Mouse (Mus musculus) brain, adult 2 months (tissue): ENCODE data around the gene Smarcd1.
"Not testable (repeated sequence)": the region's sequence is repeated elsewhere in the genome, so short reads cannot be mapped to it uniquely, and the experiment has no call there.

Source experiments
- DNase-seq: peaks from one replicate; pipeline ENCODE4 v3.0.0; 2011; ENCODE audit warnings: low read depth, low spot score

Gene Smarcd1

DNA sequence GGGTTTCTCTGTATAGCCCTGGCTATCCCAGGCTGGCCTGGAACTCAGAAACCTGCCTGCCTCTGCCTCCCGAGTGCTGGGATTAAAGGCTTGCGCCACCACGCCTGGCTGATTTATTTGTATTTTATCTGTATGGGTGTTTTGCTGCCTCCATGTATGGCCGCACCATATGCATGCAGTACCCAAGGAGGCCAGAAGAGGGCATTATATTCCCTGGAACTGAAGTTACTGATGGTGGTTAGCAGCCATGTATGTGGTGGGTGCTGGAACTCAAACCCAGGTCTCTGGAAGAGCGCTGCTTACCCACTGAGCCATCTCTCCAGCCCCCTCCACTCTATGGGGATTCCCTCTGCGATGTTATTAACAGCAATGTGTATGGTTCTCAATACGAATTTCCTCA, 19.0 kb upstream of the Smarcd1 start:
- no peak for DNase-seq

DNA sequence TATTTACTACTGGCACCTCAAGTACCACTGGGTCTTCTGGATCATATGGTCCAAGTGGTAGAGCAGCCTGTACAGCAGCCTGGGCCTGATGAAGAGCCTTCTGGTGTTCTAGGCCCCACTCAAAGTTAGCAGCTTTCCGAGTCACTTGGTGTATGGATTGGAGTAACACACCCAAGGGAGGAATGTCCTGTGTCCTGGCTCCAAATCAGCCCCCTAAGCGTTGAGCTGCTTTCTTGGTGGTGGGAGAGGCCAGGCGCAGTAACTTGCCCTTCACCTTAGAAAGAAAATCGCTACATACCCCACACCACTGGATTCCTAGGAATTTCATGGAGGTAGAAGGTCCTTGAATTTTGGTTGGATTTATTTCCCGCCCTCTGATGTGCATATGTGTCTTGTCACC, 17.8 kb upstream of the Smarcd1 start:
- no peak for DNase-seq

DNA sequence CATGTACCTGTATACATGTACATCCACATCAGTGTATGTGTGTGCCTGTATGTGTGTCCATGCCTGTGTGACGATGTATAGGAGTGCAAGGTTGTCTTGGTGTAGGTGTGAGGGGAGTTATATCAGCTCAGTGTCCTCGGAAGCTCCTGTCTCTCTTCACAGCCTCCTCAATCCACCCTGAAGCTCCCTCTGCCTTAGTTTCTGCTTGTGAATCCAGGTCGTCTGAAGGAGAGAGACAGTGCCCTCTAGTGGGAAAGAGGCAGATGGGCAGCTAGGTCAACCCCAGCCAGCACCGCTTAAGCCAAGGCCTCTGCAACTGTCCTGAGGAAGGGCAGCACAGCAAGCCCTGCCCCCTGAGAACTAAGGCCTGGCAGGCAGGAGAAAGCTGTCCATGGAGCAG, 13.2 kb upstream of the Smarcd1 start:
- peak; percentile 93 for DNase-seq

DNA sequence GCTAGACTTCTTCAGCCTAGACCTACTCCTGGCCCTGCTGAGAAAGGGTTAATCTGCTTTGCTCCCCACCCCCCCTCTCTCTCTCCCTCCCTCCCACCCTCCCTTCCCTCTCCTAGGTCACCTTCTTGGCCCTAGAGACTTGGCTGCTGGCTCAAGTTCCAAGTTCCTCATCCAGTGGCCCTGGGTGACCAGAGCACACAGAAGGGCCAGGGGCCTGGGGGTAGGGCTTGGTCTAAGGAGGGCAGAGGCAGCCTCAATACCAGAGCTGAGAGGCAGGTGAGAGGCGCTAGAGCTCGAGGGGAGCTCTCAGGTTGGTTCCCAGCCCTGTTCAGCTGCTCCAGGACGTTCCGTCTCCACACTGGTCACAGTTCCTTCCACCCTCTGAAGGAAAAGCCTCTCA, 11.0 kb upstream of the Smarcd1 start:
- DNase-seq: no peak

DNA sequence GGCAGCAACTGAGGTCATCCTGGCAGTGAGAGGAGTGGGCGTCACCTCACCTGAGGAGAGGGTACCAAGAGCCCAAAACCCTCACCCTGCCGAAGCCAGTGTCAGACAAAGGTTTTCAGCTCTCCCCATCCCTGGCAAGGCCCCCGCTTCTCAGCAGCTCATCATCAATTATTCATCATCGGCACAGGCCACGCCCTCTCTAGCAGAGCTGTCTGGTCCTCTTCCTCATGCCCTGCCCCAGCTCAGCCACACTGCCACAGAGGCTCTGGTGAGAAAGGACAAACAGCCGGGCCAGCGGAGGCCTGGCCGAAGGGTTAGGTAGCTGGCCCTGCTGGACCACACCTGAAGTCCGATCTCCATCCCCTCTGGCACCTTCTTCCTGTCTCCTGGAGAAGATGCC, 10.0 kb upstream of the Smarcd1 start:
- DNase-seq: peak; percentile 56

DNA sequence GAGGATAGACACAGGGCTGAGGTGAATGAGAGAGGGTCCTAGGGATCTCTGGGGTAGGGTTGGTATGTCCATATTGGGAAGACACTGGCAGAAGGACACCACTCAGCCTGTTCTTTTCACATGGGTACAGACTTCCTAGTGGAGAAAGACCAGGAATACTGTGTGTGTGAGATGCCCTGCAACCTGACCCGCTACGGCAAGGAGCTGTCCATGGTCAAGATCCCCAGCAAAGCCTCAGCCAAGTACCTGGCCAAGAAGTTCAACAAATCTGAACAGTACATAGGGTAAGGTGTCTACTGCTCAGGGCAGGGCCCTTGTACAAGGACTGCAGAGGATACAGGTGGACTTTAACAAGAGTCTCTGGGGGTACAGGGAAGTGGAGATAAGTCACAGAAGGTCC, 4.6 kb upstream of the Smarcd1 start:
- no peak for DNase-seq

DNA sequence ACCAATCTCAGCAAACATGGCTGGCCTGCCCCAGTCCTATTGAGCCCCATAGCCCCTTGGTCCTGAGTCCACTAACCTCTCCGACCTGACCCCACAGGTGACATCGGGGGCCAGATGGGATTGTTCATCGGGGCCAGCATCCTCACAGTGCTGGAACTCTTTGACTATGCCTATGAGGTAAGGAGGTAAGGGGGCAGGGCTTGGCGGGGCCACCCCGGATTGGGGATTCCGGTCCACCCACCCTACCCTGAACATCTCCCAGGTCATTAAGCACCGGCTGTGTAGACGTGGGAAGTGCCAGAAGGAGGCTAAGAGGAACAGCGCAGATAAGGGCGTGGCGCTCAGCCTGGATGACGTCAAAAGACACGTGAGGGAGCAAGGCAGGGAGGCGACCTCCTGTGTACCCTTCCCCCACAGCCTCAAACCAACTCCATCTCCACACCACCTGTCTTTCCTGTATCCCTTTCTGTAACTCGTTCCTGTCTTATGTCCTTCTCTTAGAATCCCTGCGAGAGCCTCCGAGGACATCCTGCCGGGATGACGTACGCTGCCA, 3.3 kb upstream of the Smarcd1 start:
- peak; percentile 78 for DNase-seq

DNA sequence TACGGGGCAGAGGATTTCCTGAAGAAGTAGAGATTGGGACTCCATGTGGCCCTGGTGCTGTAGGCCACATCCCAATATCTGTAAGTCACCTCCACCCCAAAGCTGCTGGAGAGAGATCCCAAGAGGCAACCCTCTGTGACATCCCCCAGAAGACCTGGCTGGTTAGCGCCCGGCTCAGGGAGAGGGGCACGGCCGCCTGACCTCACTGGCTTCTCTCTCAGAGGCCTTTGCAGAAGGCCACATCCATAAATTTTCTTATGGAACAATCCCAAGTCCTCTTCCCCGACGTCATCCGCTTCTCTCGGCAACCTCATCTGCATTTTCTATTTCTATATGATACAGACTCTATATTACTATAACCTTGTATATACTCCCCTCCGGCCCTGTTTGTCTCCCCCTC, 2.2 kb upstream of the Smarcd1 start:
- no peak for DNase-seq

DNA sequence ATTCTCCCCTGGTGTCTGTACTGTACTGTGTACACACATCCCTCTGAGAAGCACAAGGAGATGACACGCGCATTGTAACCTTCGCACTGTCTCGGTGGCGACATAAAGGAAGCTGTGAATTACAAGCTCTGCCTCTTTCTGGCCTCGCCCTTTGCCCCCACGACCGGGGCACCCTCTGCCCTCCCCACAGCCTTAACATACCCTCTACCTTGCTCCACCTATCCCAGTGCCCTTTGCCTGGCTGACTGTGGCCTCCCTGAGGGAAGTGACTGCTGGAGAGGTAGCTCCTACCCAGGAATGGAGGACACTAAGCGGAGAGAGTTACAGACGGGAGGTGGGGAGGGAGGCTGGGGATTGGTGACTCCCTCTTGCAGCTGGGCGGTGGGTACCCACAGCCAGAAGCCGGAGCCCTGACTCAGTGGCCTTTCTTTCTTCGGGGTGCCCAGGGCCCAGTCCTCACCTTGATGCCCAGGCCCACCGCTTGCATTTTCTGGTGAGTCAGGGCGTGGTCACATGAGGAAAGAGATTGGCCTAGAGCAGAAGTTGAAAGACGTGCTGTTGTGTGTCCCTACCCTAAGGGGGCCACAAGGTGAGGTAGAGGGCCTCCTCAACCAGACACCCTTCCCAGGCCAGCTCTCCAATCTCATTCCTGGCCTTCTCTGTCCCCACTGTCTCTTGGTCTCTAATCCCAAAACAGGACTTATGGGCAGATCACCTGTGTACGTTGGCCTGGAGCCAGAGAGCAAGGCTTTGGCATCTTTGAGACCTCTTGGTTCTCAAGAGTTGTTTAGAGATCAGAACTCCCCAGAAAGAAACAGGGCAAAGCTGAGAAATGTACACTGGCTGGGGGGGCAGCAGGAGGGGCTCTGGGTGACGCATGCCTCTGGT, 1.5 kb upstream of the Smarcd1 start:
- DNase-seq: no peak

DNA sequence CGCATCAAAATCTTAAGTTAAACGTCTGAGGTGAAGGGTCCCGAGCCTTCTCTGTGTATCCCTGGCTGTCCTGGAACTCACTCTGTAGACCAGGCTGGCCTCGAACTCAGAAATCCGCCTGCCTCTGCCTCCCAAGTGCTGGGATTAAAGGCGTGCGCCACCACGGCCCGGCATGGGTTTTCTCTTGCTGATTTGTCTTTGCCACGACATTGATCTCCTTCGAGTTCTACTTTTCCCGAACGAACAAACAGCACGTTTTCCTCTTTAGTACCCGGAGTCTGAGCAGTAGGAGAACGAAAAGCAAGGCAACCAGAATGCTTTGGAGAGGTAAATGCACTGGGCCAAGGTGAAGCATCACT, 310 bp upstream of the Smarcd1 start:
- DNase-seq: not testable (repeated sequence)

DNA sequence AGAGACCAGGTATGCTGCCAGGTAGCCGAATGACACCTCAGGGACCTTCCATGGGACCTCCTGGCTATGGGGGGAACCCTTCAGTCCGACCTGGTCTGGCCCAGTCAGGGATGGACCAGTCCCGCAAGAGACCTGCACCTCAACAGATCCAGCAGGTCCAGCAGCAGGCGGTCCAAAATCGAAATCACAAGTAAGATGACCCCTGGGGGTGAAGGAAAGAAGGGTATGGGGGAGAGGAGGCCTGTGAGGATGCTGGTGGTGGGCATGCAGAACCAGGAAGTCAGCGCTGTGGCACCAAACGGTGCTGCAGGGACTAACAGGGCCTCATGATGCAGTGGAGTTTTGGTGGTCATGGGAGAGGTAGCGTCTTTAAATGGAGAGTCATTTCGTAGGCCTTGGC, 1.2 kb downstream of the Smarcd1 start:
- DNase-seq: no peak

DNA sequence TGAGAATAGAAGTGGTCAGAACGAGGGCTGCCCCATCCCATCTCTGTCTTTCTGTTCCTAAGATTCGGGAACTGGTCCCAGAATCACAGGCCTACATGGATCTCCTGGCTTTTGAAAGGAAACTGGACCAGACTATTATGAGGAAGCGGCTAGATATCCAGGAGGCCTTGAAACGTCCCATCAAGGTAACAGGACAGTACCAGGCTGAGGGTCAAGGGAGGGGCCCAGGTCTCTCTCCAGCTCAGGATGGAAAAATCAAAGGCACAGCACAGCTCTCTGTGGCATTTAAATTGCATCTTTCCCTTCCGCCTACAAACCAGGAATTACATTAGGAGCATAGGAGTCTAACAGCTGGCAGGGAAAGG, 1.7 kb downstream of the Smarcd1 start:
- DNase-seq: no peak

DNA sequence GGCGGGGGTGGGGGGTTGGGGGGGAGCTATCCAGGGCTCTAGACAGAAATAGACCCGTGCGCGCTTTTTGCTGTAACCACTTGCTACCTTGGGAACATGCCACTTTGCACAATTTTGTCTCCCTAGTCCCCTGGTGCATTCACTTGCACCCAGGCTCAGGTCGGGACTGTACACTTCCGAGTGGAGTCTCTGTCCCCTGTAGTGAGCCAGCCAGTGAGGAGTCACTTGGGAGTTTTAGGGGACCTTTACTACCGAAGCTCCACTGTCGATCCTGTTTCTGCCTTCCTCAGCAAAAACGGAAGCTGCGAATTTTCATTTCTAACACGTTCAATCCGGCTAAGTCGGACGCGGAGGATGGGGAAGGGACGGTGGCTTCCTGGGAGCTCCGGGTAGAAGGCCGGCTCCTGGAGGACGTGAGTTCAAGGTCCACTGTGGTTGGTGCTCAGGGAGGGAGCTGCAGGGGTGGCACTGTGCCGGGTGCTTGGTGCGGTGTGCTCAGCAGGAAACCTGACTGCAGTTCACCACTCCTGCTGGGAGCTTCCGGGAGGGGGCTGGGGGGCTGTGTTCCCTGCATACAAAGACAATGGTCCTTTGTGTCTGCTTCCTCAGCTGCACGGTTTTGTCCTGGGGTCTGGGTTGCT, 2.2 kb downstream of the Smarcd1 start:
- peak; percentile 84 for DNase-seq

DNA sequence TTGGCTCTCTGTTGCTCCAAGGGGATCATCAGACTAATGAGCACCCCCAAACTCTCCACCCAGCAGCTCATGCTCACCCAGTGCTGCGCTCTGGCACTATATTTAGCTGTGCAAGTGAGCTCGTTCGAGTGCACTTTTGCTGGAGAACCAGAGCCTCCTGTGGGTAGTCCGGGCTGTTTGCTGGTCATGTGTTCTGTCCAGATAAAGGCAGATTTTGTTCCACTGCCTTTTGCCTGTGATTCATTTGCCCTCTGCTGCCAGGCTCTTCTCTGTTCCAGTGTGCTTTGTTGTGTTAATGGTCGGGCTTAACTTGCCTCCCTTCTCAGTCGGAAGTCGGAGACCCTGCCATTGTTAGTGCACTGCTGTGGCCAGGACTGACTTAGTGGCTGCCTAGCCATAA, 3.0 kb downstream of the Smarcd1 start:
- DNase-seq: peak; percentile 91

DNA sequence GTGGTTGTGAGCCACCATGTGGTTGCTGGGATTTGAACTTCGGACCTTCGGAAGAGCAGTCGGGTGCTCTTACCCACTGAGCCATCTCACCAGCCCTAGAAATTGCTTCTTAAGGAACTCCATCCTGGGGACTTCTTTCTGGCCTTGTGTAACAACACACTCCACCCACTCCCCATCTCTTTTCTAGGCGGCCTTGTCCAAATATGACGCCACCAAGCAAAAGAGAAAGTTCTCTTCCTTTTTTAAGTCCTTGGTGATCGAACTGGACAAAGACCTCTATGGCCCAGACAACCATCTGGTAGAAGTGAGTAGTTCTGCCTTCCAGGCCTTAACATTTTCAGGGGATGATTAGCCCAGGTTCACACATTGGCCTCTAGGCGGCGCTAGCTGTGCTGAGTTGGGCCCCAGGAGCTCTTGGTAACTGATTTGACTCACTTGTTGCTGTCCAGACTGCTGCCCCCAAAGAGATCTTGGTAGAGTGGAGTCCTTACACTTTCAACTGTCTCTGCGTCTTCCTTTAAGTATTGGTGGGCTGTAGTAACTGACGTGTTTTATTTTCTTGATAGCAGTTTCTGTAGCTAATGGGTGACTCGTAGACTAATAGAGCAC, 3.6 kb downstream of the Smarcd1 start, which contains the start of gene Gm17349:
Gm17349 (minus strand) TSS at position 51 of the 609 bp plus-strand sequence.
- DNase-seq: peak; percentile 86

DNA sequence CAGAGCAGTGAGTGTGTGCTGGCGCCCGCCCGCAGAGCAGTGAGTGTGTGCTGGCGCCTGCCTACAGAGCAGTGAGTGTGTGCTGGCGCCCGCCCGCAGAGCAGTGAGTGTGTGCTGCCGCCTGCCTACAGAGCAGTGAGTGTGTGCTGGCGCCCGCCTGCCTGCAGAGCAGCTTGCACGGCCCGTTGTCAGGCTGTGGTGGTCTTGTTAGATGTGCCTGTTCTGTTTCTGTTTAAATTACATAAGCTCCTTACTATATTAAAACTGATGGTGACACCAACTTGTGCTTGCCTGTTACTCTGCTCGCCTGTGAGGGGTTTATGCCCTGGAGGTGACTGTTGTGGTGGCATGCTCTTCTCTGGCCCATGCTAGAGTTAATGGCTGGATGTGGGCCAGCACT, 6.2 kb downstream of the Smarcd1 start:
- no peak for DNase-seq

DNA sequence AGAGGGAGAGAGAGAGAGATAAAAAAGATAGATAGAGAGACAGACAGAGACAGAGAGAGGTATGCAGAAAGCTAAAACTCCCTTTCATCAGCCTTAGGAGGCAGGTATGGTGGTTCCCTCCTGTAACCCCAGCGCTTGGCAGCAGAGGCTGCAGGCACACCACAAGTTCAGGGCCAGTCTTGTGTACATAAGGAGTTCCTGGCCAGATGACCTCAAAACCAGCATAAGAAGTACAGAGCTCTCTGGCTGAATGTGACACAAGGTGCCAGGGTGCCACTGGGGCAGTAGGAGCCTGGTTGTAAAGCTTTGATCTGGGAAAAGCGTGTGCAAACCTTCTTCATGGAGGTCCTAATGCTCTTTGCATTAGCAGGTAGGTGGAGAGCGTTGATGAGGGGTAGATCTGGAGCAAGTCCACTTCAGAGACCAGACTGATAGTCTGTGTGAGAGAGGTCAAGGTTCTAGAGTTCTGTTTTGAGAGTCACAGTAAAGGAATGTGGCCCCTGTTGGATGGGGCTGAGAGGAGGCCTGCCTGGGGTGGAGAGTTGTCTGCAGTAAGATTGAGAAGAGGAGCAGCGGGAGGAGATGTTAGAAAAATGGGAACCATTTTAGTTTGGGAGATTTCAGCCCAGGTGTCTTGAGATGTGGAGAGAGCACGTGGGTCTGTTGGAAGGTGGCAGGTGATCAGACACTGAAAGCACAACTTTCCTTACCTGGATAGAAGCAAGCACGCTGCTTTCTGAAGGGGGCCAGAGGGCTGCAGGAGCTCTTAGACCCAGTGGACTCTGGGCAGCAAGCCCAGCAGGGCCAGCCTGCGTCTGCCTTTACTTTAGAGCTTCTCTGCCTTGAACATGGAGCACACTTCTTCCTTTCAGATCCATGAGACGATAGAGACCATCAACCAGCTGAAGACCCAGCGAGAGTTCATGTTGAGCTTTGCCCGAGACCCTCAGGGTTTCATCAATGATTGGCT, 8.6 kb downstream of the Smarcd1 start:
- DNase-seq: no peak

DNA sequence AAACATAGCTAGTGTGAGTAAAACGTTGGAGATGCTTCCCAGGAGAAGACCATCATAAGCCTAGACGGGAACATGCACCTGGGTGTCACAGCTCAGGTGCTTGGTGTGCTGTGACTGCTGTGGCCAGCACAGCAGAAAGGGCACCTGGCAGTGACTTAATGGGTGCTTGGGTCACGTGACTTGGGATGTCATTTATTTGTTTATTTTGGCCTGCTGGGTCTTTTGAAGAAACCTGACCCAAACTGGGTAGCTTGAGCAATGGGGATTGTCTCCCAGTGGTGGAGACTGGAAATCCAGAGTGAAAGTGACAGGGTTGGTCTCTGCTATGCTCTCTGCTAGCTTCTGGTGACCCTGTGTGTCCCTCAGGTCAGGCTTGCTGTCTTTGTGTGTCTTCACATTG, 9.6 kb downstream of the Smarcd1 start:
- DNase-seq: no peak

DNA sequence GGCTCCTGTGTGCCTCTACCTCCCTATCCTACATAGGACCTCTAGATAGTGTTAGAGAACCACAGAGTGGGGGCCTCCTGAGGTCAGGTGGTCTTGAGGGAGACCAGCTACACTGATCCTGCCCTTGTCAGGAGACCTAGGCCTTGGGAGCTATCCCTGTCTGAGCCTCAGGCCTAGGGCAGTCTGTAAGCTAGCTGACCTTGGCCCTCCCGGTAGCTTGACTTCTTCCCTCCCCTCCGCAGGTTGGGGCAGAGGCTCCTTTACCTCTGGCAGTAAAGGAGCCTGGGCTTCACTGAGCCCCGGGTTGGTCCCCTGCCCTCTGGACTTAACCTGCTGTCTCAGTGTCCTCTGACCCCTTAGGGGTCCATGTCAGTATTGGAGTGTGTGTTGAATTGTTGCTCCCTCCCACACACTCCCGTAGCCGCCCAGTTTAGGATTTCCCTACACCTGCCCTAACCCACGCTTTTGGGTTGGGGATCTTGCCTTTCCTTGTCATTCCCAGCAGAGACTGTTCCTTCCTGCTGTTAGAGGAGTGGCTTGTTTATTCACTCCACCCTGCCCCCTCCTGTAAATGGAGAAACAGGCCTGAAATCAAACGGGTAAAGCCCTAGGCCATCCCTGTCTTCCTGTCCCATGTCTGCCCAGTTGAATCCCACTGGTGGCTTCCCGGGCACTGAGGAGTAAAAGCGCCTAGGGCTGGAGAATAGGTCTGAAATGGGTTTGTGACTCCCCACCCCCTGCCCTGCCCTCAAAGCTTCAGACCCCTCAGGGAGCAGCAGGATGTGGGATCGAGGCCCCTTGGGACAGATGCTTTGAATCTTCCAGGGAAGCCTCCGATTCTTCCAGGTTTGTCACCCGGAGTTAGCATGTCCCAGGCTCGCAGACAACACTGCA, 11.0 kb downstream of the Smarcd1 start:
- no peak for DNase-seq

DNA sequence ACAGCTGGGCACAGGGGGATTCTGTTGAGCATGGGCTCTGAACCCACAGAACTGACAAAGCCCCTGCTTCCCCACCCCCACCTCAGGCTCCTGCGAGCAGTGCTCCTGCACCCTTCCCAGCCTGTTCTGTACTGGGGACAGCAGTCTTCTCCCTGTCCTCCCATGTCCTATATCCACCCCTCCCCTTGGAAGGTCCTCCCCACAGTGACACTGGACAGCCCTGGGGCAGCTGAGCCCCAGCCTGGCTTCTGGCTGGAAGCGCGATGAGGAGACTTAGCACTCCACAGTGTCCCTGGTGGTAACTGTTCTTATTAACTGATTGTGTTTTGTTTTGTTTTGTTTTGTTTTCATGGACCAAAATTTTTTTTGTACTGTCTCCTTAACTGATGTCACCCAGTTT, 11.6 kb downstream of the Smarcd1 start:
- no peak for DNase-seq
